Mouse (Mus musculus) cerebellum, adult 2 months (tissue): ENCODE results near the gene Ten1. TPM values are rescaled to one million over a fixed set of nuclear protein-coding genes. Genes with fewer than 3 reads are reported as not detected.

Source experiments
- DNase-seq, 2 experiments: peaks; one replicate each; pipeline ENCODE4 v3.0.0; 2021
- H3K27ac ChIP-seq: fragments of 200-500 bp; 2 replicates; pipeline ENCODE4 v1.5.1; 2012; ENCODE audit warnings: low read length, control low read depth, inconsistent platforms; ENCODE audit not compliant: insufficient read depth
- H3K27me3 ChIP-seq: fragments of 200-500 bp; 2 replicates; pipeline ENCODE4 v1.6.1; 2012; ENCODE audit warnings: inconsistent platforms, mild to moderate bottlenecking, low read length, moderate library complexity; ENCODE audit not compliant: control insufficient read depth, insufficient read depth
- H3K4me1 ChIP-seq: fragments of 200-500 bp; 2 replicates; pipeline ENCODE4 v1.6.1; 2011; ENCODE audit warnings: low read length; ENCODE audit not compliant: control insufficient read depth, insufficient read depth
- H3K4me3 ChIP-seq: fragments of 200-500 bp; replicated peaks from 2 replicates; pipeline ENCODE3; 2011; ENCODE audit warnings: mild to moderate bottlenecking, low read depth, low read length, control low read depth; ENCODE audit not compliant: insufficient read depth
- CTCF ChIP-seq: fragments of 200-500 bp; IDR thresholded peaks from 2 replicates; pipeline ENCODE4 v1.5.1; 2011; ENCODE audit warnings: low read depth, mild to moderate bottlenecking, control low read depth, low read length, moderate library complexity, borderline replicate concordance; ENCODE audit not compliant: insufficient read depth
- POLR2A ChIP-seq: fragments of 200-500 bp; IDR thresholded peaks from 2 replicates; pipeline ENCODE4 v1.6.1; 2011; ENCODE audit warnings: low read length, control low read depth, borderline replicate concordance; ENCODE audit not compliant: insufficient read depth
- WGBS: fragments of 180-500 bp; shearing (Covaris S2); methylation state at CpG from one replicate; pipeline ENCODE4 v1.1.7; 2018; 5-methylcytosine and 5-hydroxymethylcytosine counted together
- polyA plus RNA-seq: library from polyadenylated mRNA; depleted of rRNA; stranded (reverse); fragments of >200 nt; gene quantifications from 2 replicates; pipeline ENCODE4 v1.2.3, GENCODE M21; 2012

The Ten1 gene
- polyA plus RNA-seq, 1 experiment: 56.8 TPM

GRCm38 (mm10) chr11:116185836-116186235 is 12.8 kb upstream of the Ten1 start:
- H3K4me3 ChIP-seq: no peak overlapping the region
- WGBS: 42% methylated on average over 3 of the region's 3 CpGs
- no peak overlapping the region for H3K27ac ChIP-seq
- peaks cover 18% of the 10 kb centered on the region for H3K4me1 ChIP-seq
- no peaks in the 10 kb centered on the region for H3K27me3 ChIP-seq
- peak in 1 of 2 experiments; percentile 34 for DNase-seq
- TF ChIP-seq POLR2A: no peak
- no peak for TF ChIP-seq CTCF

GRCm38 (mm10) chr11:116186360-116186759 is 12.3 kb upstream of the Ten1 start:
- TF ChIP-seq CTCF (no peak), POLR2A (no peak)
- DNase-seq: no peak
- Histone ChIP-seq H3K27ac (no peak overlapping the region), H3K27me3 (no peaks in the 10 kb centered on the region), H3K4me1 (peaks cover 18% of the 10 kb centered on the region), H3K4me3 (no peak overlapping the region)
- WGBS: 85% methylated on average over 11 of the region's 11 CpGs

- no peaks in the 10 kb centered on the region for H3K27me3 ChIP-seq
- 33% methylated on average over 11 of the region's 11 CpGs for WGBS
- H3K27ac ChIP-seq: no peak overlapping the region
- H3K4me1 ChIP-seq: peaks cover 18% of the 10 kb centered on the region
- TF ChIP-seq POLR2A: no peak
- TF ChIP-seq CTCF: no peak
- DNase-seq: no peak
- H3K4me3 ChIP-seq: no peak overlapping the region
Measured at GRCm38 (mm10) chr11:116187226-116187930, 11.3 kb upstream of the Ten1 start.

- no peak for TF ChIP-seq POLR2A
- no peak for TF ChIP-seq CTCF
- no peaks in the 10 kb centered on the region for H3K27me3 ChIP-seq
- no peak overlapping the region for H3K27ac ChIP-seq
- WGBS: 93% methylated on average over 8 of the region's 8 CpGs
- DNase-seq: no peak
- peaks cover under 1% of the 10 kb centered on the region; the same call in 1 of the 2 replicates for H3K4me1 ChIP-seq
- H3K4me3 ChIP-seq: no peak overlapping the region
Measured at GRCm38 (mm10) chr11:116194619-116195018, 4.0 kb upstream of the Ten1 start.

GRCm38 (mm10) chr11:116195252-116195651 is 3.4 kb upstream of the Ten1 start:
- H3K4me1 ChIP-seq: no peaks in the 10 kb centered on the region; the same call in 1 of the 2 replicates
- H3K27ac ChIP-seq: no peak overlapping the region
- no peak overlapping the region for H3K4me3 ChIP-seq
- H3K27me3 ChIP-seq: no peaks in the 10 kb centered on the region
- 80% methylated on average over 5 of the region's 5 CpGs for WGBS
- TF ChIP-seq POLR2A (no peak), CTCF (no peak)
- no peak for DNase-seq

- Histone ChIP-seq H3K27ac (no peak overlapping the region), H3K4me3 (no peak overlapping the region), H3K27me3 (no peaks in the 10 kb centered on the region), H3K4me1 (no peaks in the 10 kb centered on the region; the same call in 1 of the 2 replicates)
- 71% methylated on average over 3 of the region's 3 CpGs for WGBS
- no peak for DNase-seq
- TF ChIP-seq POLR2A (no peak), CTCF (no peak)
Measured at GRCm38 (mm10) chr11:116196336-116196735, 2.3 kb upstream of the Ten1 start.

GRCm38 (mm10) chr11:116196866-116197583 is 1.6 kb upstream of the Ten1 start:
- H3K4me3 ChIP-seq: no peak overlapping the region
- H3K27me3 ChIP-seq: no peaks in the 10 kb centered on the region
- no peak overlapping the region for H3K27ac ChIP-seq
- 93% methylated on average over 18 of the region's 18 CpGs for WGBS
- DNase-seq: no peak
- no peaks in the 10 kb centered on the region; the same call in 1 of the 2 replicates for H3K4me1 ChIP-seq
- TF ChIP-seq POLR2A: no peak
- TF ChIP-seq CTCF: no peak

- Histone ChIP-seq H3K4me3 (peak overlapping the region; percentile 15), H3K4me1 (no peaks in the 10 kb centered on the region; the same call in 1 of the 2 replicates), H3K27me3 (no peaks in the 10 kb centered on the region), H3K27ac (no peak overlapping the region)
- no peak for TF ChIP-seq CTCF
- TF ChIP-seq POLR2A: no peak
- DNase-seq: no peak
- WGBS: 80% methylated on average over 6 of the region's 6 CpGs
Measured at GRCm38 (mm10) chr11:116197584-116197906, 1.1 kb upstream of the Ten1 start.
